Mouse (Mus musculus) liver, postnatal 0 days (tissue): ENCODE measurements around the gene Fndc5. TPM values are rescaled to one million over a fixed set of nuclear protein-coding genes. Genes with fewer than 3 reads are reported as not detected.

Experiments used
- ATAC-seq: fragments of 200-750 bp; cut with Nextera tagmentation; 2 replicates; pipeline ENCODE4 v1.8.0; 2017; ENCODE audit warnings: mild to moderate bottlenecking, moderate library complexity
- DNase-seq: peaks from one replicate; pipeline ENCODE4 v3.0.0-alpha.2; 2016
- H3K27ac ChIP-seq: fragments of 300-500 bp; sonication (generic); 2 replicates; pipeline ENCODE4 v1.5.1; 2014; ENCODE audit warnings: antibody characterized with exemption, moderate library complexity, mild to moderate bottlenecking, low read depth
- H3K27me3 ChIP-seq: fragments of 300-500 bp; sonication (generic); 2 replicates; pipeline ENCODE4 v1.6.1; 2014; ENCODE audit warnings: low read length, control low read depth, mixed read lengths; ENCODE audit not compliant: insufficient read depth
- H3K36me3 ChIP-seq: fragments of 300-500 bp; sonication (generic); replicated peaks from 2 replicates; pipeline ENCODE4 v1.6.1; 2014; ENCODE audit warnings: mild to moderate bottlenecking, control low read depth, low read length, moderate library complexity, mixed read lengths; ENCODE audit not compliant: insufficient read depth
- H3K4me1 ChIP-seq: fragments of 300-500 bp; sonication (generic); 2 replicates; pipeline ENCODE4 v1.6.1; 2014; ENCODE audit warnings: antibody characterized with exemption, mild to moderate bottlenecking, control low read depth; ENCODE audit not compliant: insufficient read depth
- H3K4me2 ChIP-seq: fragments of 300-500 bp; sonication (generic); 2 replicates; pipeline ENCODE4 v1.6.1; 2014; ENCODE audit warnings: low read depth, mild to moderate bottlenecking, low read length, moderate library complexity, mixed read lengths
- H3K4me3 ChIP-seq: fragments of 300-500 bp; sonication (generic); 2 replicates; pipeline ENCODE4 v1.5.1; 2014; ENCODE audit warnings: low read depth, low read length
- H3K9ac ChIP-seq: fragments of 300-500 bp; sonication (generic); replicated peaks from 2 replicates; pipeline ENCODE4 v1.6.1; 2014; ENCODE audit warnings: mild to moderate bottlenecking, moderate library complexity
- H3K9me3 ChIP-seq: fragments of 300-500 bp; sonication (generic); 2 replicates; pipeline ENCODE4 v1.6.1; 2016; ENCODE audit warnings: mild to moderate bottlenecking, control low read depth, low read length, mixed read lengths
- CTCF ChIP-seq: sonication (generic); IDR thresholded peaks from 2 replicates; pipeline ENCODE4 v1.5.1; 2016; ENCODE audit warnings: antibody characterized with exemption, low read depth
- EP300 ChIP-seq: IDR thresholded peaks from 2 replicates; pipeline ENCODE4 v1.6.1; 2016; ENCODE audit warnings: antibody characterized with exemption, low read depth, mild to moderate bottlenecking
- WGBS: fragments of 180-500 bp; shearing (Covaris S2); extraction: QIAGEN DNeasy Blood & Tissue Kit; methylation state at CpG from one replicate; pipeline ENCODE4 v1.1.7; 2014; ENCODE audit not compliant: insufficient replicate concordance; 5-methylcytosine and 5-hydroxymethylcytosine counted together
- polyA plus RNA-seq: library from polyadenylated mRNA; unstranded; fragments of >200 nt; fragmentation: Nextera tagmentation; extraction: Ambion mirVana; gene quantifications from 2 replicates; pipeline ENCODE4 v1.2.1, GENCODE M21; 2015

Gene Fndc5
- polyA plus RNA-seq, 1 experiment from 2014 or later: 0.32 TPM

DNA sequence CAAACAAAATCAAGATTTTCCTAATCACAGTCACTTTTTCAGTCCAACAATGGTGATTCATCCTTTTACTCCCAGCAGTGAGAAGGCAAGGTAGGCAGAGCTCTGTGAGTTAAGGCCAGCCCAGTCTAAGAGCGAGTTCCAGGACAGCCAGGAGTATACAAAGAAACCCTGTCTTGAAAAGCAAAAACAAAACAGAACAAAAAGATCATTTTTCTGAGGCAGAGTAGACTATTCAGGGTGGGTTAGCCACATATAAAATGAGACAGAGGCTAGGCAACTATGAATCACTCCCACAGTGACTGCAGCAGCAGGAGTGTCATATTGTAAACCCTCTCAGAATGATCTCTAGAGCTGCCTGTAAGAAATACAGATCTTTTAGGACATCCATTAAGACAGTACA is 12.5 kb downstream of the Fndc5 start:
- no peak overlapping the region for H3K9ac ChIP-seq
- no peak overlapping the region for H3K27ac ChIP-seq
- no peak overlapping the region for H3K4me3 ChIP-seq
- no peak for ATAC-seq
- peaks cover 15% of the 10 kb centered on the region for H3K36me3 ChIP-seq
- H3K27me3 ChIP-seq: no peaks in the 10 kb centered on the region
- H3K4me1 ChIP-seq: no peaks in the 10 kb centered on the region
- H3K9me3 ChIP-seq: no peaks in the 10 kb centered on the region
- 82% methylated on average over 1 of the region's 1 CpGs for WGBS
- no peak for DNase-seq
- H3K4me2 ChIP-seq: no peak overlapping the region
- no peak for TF ChIP-seq EP300
- TF ChIP-seq CTCF: no peak

DNA sequence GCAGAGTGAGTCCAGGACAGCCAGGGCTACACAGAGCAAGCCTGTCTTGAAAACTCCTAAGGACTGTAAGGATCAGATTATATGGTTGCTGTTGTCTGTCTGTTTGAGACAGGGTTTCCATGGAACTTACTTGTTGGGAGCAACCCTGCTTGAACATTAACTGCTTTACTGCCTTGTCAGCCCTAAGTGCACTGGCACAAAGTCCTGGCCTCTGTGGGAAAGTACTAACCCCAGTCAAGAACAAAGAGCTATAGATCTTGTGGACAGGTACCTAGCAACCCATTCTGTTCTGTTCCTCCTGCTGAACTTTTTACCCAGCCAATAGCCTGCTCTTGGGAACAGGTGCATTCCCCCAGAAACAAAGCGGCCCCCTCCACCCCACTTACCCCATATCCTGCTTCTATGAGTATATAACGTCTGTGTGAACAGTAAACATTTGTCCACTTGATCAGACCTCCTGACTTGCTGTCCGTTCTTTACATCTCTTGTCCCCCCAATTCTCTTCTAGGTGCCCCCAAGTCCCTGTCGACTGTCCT is 14.5 kb downstream of the Fndc5 start:
- H3K9me3 ChIP-seq: no peaks in the 10 kb centered on the region
- H3K4me1 ChIP-seq: no peaks in the 10 kb centered on the region
- TF ChIP-seq CTCF: no peak
- no peak for TF ChIP-seq EP300
- WGBS: 80% methylated on average over 4 of the region's 4 CpGs
- H3K27ac ChIP-seq: no peak overlapping the region
- no peak overlapping the region for H3K4me3 ChIP-seq
- H3K4me2 ChIP-seq: no peak overlapping the region
- DNase-seq: no peak
- no peak overlapping the region for H3K9ac ChIP-seq
- H3K27me3 ChIP-seq: no peaks in the 10 kb centered on the region
- ATAC-seq: no peak
- H3K36me3 ChIP-seq: peaks cover 28% of the 10 kb centered on the region

DNA sequence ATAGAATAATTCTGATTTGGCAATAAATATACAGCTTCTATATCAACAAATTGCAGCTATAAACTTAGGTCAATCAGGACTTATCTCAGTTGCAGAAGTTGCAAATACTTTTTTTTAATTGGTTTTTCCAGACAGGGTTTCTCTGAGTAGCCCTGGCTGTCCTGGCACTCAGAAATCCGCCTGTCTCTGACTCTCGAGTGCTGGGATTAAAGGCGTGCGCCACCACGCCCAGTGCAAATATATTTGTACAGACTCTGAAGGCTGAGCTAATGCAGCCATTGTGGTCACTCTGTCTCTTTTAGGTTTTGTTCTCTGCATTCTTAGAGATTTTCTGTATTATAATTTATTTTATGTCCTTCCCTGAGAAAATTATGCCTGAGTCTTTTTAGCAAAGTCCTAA is 20.7 kb downstream of the Fndc5 start:
- no peak for ATAC-seq
- 0 out of 2 replicates have a peak, but pooled peaks cover 3% of the 10 kb centered on the region for H3K4me1 ChIP-seq
- H3K36me3 ChIP-seq: peaks cover 29% of the 10 kb centered on the region
- H3K9ac ChIP-seq: no peak overlapping the region
- no peaks in the 10 kb centered on the region for H3K9me3 ChIP-seq
- no peak overlapping the region for H3K27ac ChIP-seq
- no peak for DNase-seq
- no peak overlapping the region for H3K4me3 ChIP-seq
- H3K27me3 ChIP-seq: no peaks in the 10 kb centered on the region
- WGBS: 82% methylated on average over 5 of the region's 5 CpGs
- TF ChIP-seq CTCF: no peak
- TF ChIP-seq EP300: no peak
- H3K4me2 ChIP-seq: no peak overlapping the region

DNA sequence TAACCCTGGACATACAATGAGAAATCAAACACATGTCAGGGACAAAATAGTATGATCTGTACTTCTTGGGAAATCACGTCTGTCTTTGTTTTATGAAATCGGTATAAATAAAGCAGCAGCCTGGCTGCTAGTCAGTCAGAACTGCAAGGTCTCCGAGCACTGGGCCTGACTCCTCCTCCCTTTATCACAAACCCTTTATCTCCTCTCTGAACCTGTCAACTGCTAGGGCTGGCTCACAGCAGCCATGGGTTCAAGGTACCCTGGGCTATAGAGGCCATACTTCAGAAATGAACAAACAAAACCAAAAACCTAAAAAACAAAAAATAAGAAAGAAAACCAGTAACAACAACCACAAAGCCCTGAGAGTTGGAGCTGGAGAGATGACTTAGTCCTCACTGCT is 21.8 kb downstream of the Fndc5 start:
- DNase-seq (no peak), ATAC-seq (peak; percentile 58; the same call in 1 of the 2 replicates)
- H3K4me2 ChIP-seq: no peak overlapping the region

DNA sequence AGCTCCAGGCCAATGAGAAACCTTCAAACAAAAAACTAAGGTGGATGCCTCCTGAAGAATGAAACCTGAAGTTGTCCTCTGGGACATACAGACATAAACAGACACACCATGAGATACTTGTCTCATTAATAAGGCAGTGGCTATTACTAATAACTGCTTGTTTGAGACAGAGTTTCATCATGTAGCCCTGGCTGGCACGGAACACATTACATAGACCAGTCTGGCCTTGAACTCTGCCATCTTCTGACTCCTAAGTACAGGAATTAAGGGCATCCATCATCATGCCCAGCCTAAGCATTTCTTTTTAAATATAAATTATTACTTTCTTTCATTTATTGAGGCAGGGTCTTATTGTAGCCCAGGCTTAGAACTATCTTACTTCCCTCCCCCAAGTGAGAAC is 24.3 kb downstream of the Fndc5 start:
- no peak overlapping the region for H3K27ac ChIP-seq
- ATAC-seq (no peak), DNase-seq (no peak)
- TF ChIP-seq EP300: no peak
- no peaks in the 10 kb centered on the region for H3K27me3 ChIP-seq
- H3K9ac ChIP-seq: no peak overlapping the region
- H3K4me2 ChIP-seq: no peak overlapping the region
- 97% methylated on average over 1 of the region's 1 CpGs for WGBS
- H3K36me3 ChIP-seq: peaks cover 14% of the 10 kb centered on the region
- H3K4me1 ChIP-seq: 0 out of 2 replicates have a peak, but pooled peaks cover 3% of the 10 kb centered on the region
- H3K4me3 ChIP-seq: no peak overlapping the region
- H3K9me3 ChIP-seq: no peaks in the 10 kb centered on the region

More for the DNA sequence above, 21.8 kb downstream of the Fndc5 start:
- WGBS: 50% methylated on average over 3 of the region's 3 CpGs
- Histone ChIP-seq H3K27ac (no peak overlapping the region), H3K9ac (no peak overlapping the region), H3K4me1 (0 out of 2 replicates have a peak, but pooled peaks cover 3% of the 10 kb centered on the region), H3K36me3 (peaks cover 25% of the 10 kb centered on the region), H3K4me3 (no peak overlapping the region), H3K27me3 (no peaks in the 10 kb centered on the region), H3K9me3 (no peaks in the 10 kb centered on the region)
- TF ChIP-seq CTCF (no peak), EP300 (peak; percentile 11; the same call in 1 of the 2 replicates)

DNA sequence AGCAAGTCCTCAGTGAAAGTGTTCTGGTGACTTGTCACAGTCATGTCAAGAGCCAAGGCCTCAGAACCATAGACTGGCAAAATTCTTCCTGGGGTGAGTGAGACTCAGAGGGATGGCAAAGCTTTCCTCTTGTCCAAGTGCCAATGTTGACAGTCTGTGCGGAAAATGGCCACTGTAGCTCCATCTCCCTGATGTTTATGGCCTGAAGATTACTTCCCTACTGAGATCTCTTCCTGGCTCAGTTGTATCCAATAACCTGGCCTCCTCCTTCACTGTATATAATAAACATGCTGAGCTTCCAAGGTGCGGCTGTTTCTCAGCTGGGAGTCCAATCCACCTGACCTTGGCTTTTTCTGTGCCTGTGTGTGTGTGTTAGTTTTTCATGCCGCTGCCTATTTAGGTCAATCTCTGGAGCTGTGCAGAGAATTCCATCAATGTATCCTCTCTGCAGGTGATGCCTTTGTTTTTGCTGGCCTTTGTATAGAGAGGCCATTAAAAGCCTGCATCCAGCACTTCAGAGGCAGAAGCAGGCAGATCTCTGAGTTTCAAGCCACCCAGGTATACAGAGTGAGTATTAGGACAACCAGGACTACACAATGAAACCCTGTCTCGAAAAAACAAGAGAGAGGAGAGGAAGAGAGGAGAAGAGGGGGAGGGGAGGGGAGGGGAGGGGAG is 24.9 kb downstream of the Fndc5 start:
- ATAC-seq: no peak
- Histone ChIP-seq H3K9ac (no peak overlapping the region), H3K9me3 (no peaks in the 10 kb centered on the region), H3K4me1 (0 out of 2 replicates have a peak, but pooled peaks cover 3% of the 10 kb centered on the region), H3K4me3 (no peak overlapping the region), H3K36me3 (peaks cover 14% of the 10 kb centered on the region), H3K27ac (no peak overlapping the region), H3K4me2 (no peak overlapping the region), H3K27me3 (no peaks in the 10 kb centered on the region)
- no peak for DNase-seq
- TF ChIP-seq EP300 (no peak), CTCF (no peak)
- WGBS: 79% methylated on average over 4 of the region's 4 CpGs
